Mouse (Mus musculus): ENCODE measurements around the gene Stxbp5.
"Not testable (repeated sequence)": the region's sequence is repeated elsewhere in the genome, so short reads cannot be mapped to it uniquely, and the experiment has no call there.

Stxbp5 gene

DNA sequence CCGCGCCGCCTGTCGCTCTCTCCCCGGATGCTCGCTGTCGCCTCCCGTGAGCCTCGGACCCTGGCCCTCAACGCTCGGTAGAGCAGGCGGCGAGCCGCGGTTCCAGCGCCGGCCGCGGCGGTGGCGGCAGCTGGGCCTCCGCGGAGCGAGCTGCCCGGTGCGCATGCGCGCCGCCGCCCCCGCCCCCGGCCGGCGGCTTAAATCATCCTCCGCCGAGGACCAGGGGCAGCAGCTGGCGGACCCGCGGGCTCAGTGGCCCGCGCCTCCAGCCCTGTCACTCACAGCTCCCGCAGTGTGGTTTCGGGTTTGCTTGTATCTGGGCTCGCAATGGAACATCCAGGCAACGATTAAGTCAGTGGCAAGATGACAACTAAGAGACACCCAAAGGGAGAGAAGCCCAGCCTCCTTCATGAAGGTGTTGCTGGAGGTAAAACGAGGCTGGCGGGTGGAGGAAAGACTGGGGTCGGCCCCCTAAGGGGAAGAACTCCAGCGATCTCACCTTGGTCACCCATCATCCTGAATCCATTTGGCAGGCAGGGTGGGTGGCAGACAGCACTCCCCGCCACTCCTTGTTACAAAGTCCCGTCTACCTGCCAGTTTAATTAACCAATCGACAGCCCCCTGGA lies at the start of gene Stxbp5:
Gene Stxbp5, minus strand, starts transcription at position 9 of the 626 bp plus-strand sequence.
- DNase-seq = peak; percentile 77

DNA sequence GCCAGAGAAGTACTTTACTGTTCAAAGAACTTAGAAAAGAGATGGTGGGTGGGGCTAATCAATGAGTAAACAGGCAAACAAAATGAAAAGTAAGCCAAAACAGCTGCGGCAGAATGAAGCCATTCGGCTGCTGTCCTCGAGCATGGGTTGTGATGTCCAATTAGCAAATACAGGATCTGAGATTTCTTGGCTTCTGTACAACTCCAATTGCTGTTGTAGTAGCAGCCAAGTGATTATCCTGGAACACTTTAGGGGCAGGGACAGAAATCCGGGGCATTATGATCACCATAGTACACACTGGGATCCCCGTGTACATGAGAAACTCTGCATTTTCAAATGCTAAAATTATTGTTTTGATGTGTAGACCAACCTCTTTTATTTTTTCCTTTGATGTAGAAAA lies 11.5 kb upstream of the Stxbp5 start:
- DNase-seq = no peak

DNA sequence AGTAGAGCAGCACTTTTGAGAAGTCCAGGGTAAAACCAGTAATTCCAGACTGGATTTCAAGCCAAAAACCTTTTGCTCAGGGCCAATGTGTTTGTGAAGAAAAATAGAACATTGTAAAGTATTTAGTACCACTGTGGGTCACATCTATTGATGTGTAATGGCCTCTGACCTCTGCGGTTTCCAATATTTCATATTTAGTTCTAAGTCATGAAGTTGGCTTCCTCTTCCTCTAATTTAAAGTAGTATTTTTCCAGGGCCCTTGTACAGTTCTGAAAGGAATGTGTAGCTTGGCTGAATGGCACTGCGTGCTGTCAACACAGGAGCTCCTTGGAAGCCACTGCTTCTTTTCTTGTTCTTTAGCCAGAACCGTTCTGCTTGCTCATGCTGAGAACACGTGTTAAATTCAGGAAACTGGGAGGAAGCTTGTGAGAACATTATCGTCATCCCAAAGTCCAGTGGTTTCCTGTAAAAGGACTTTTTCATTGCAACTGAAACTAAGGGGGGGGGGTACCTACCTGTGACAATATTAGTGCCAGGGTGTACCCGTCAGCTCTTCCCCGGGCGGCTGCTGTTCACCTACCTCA lies 7.1 kb upstream of the Stxbp5 start:
- no peak for DNase-seq

DNA sequence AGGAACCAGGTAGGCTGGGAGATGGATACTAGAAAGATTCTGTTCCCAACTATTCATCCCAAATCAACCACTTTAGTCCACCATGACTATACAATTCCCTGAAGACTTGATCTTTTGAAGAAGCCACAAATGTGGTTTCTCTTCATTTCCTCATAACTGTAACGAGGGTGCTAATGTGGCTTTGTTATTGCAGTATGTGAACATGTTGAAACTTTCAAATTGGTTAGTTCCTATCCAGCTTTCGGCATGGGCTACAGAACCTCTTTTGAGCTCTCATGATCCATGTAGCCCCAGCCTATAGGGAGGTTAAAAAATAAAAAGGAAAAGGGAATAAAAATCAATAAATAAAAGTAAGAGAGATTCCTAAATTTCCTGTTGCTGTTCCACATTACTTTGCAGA lies 6.6 kb upstream of the Stxbp5 start:
- DNase-seq = no peak

DNA sequence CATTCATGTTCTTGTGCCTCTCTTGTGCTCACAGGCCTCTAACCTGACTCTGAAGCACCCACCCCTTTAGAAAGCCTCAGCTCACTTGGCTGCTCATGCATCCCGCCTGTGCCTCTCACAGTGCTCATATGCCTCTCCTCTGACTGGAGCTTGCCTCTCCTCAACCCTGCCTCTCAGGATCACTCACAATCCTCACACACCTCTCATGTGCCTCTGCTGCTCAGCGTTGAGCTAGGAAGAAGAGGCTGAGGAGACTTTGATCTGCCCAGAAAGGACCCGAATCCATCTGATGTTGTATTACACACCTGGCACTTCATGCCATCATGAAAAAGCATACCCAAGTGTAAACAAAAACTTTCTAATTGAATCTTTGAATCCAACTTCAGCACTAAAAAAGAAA lies 5.3 kb upstream of the Stxbp5 start:
- no peak for DNase-seq

DNA sequence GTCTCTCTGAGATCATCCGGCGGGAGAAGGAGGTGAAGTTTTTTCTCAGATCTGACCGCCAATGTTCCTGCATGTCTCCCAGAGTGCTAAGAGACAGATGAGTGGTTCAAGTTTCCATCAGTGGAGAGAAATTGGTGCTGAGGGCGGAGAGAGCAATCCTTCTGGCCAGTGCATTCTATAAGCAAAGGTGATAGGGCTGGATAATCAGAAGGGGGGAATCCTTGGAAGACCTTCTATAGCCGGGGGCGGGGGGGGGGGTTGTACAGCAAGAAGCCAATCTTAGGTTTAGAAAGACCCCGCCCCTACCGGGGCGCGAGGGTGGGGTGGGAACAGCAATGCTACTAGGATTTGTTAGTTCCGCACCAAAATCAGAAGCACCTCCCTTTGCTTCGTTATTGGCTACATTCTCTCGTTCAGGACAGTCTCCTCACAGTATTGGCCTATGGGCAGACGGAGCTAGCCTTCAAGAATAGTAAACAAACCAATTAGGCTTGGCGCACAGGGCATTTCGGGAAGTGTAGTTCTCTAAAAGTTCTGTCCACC lies 889 bp upstream of the Stxbp5 start:
- DNase-seq = peak; percentile 62

DNA sequence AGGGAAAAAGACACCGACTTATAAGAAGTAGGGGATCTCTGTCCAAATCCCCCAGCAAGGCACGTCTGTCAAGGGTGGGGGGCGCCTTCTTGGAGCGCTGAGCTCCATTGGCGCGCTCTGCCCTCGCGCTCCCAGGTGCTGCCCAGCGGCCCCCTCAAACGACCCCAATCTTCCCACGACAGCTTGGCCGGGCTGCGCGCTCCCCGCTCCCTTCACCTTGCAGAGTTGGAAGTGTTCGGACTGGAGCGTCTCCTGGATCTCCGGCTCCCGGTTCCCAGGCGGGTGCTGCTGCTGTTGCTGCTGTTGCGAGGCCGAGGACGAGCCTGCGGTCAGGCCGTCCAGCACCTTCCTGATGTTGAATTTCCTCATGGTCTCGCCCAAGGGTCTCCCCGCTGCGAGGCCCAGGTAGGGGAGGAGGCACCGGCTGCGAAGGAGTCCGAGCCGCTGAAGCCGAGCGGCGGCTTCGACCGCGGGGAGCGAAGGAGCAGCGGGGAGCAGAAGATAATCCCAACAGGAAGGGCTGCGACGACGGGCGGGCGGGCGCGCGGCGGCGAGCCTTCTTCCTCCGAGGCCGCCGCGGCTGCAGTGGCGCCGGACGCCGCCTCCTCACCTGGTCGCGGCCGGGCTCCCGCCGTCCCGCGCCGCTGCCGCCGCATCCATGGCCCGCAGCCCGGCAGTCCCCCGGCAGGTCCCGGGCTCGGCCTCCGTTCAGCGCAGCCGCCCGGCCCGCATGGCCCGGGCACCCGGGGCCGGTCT lies 386 bp downstream of the Stxbp5 start:
- peak; percentile 37 for DNase-seq

DNA sequence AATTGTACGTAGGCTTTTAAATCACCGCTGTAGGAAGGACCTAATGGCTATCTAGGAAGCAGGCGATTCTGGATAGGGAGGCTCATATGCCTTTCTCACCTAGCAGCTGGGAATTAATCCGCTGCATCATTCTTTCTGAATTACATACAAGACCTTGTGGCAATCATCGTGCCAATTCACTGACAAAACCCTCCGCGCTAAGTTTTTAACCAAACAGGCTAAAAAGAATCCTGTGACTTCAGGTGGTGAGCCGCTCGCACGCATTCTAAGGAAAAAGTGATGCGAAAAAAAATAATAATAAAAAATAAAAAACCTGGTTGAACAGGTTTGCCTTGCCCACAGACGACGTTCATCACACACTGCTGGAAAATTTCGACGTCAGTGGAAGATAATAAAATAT lies 1.1 kb downstream of the Stxbp5 start:
- no peak for DNase-seq

DNA sequence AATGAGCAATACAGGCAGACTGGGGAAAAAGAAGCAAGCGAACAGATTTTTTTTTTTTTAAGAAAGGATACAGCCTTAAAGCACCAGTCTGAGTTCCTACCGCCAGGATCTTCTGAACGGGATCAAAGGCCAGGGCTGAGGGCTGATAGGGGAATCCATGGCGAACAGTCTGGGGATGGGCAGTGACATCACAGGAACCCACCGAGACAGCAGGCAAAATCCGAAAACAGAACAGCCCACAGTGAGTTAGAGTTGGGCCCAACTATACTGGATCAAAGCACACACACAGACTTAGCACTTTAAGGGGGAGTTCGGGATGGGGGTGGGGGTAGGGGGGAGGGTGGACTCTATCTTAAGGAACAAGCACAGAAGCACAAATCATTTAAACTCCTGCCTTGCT lies 1.8 kb downstream of the Stxbp5 start:
- DNase-seq = no peak

DNA sequence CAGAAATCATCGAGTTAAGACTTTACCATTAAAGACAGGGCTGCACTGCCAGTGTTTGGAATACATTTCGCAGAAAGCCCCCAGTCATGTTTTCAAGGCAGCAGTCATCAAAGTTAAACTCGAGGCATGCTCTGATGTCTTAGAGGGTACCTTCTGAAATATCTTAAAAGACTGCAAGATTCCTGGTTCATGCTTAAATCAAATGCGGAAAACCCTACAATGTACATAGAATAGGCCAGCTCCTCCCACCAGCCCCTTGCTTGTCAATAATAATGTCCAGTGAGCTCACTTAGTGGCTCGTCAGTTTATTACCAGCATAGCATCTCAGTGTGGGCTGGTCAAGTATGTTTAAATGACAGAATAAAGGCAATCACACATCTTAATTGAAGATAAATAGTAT lies 3.0 kb downstream of the Stxbp5 start:
- no peak for DNase-seq

DNA sequence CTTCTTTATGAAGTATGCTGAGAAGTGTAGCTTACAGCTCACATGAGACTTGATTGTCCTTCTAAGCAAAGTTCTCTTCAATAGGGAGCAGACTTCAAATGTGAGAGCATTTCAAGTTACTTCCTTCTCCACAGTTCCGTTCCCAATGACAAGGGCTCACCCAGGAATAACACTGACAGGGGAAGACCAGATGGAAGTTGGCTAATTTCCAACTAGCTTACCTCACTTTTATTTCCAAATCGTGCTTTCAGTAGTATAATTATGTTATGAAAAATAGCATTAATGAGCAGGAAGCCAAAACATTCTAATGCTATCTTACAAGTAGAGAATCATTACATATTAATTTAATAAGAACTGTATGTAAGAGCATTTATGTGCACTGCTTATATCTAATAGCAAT lies 7.3 kb downstream of the Stxbp5 start:
- DNase-seq = no peak

DNA sequence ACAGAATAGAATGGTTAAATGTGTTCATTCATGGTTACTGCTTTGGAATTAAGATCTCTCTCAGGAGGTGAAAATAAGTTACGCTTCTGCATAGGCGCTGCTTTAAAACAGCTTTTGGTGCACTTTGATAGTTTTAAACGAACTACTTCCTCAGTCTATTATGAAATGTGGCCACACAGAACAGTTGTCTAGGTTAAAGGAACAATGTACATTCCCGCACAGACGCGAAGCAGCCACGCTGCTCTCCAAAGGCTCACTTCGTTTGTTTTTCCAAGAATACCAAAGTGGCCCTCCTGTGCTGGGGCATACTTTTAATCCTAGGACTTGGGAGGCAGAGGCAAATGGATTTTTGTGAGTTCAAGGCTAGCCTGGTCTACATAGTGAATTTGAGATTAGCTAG lies 11.2 kb downstream of the Stxbp5 start:
- no peak for DNase-seq

DNA sequence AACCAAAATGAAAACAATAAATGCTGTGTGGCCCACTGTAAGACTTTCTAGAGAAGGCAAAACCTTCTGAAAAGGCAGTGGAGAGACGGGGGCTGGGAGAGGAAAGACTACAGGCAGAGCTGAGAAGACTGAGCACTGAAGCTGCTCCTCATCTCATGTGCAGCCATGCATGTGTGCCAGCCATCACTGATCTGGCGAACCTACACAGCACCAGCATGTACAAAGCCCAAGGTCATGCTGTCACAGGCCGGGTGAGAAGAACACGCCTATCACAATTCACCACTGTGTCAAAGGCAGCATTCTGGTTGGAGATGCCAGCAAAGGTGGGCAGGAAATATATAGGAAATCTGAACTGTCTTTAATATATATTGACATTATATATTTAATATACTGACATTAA lies 12.2 kb downstream of the Stxbp5 start:
- no peak for DNase-seq

DNA sequence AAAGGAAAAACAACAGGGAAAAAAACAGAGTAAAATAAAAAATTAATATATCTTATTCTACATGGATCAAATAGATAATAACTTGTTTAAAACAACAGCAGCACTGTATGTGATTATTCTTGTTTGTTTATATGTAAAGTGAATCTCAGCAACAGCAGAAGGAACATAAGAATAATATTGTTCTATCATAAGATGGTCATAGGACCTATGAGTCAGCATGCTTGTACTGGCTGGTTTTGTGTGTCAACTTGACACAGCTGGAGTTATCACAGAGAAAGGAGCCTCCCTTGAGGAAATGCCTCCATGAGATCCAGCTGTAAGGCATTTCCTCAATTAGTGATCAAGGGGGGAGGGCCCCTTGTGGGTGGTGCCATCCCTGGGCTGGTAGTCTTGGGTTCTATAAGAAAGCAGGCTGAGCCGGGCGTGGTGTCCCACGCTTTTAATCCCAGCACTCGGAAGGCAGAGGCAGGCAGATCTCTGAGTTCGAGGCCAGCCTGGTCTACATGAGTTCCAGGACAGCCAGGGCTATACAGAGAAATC lies 19.0 kb downstream of the Stxbp5 start:
- not testable (repeated sequence) for DNase-seq

DNA sequence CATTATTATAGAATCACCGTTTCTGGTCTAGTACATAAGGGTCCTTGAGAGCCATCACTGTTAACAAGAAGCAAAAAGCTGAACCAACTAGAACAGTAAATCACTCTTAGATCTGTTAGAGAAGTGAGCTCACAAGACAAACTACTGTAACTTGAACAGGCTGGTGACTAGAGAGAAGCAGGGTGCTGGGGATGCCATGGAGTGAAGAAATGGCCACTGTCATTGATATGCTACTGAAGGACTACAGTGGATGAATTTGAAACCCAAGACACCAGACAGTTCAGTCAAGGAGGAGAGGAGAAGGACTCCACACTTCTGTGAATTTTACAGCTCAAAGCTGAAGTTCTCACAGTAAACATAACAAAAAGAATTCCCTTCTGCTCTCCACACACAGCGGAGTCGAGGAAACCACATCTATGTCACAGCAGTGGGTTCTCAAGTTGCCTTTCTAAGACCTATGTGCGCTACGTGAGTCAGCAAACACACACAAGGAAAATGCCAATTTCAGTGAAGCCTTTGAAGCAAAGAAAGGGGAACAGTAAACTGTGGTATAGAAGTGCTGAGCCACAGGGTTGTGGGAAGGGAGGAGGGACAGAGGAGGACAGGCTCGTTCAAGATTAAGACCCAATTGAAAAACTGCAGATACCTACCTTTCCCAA lies 20.7 kb downstream of the Stxbp5 start:
- DNase-seq = no peak

DNA sequence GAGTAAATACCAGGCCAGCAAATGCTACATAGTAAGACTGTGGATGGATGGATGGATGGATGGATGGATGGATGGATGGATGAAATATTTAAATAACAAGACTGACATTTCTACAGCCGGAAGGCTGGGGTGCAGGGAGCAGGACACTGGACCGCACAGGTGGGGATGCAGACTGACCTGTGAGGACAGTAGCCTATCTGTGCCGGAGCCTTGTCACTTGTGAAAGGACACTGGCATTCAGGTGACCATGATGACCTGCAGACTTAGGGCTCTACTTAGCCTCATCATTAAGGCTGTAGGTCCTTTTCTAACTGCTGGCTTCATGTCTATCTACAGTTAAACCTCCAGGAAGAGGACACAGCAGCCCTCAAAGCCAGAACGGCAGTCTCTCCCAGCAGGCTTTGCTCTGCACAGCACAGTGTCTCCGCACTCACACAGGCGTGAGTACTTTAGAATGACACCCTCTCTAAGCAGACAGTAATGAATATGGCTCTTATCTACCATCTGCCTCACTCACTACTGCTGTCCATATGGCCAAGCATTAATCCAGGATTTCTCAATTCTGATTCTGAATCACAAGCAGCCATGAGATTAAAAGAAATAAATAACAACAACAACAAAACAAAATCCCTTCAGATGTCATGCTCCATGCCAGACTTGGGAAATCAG lies 21.9 kb downstream of the Stxbp5 start:
- DNase-seq = no peak

DNA sequence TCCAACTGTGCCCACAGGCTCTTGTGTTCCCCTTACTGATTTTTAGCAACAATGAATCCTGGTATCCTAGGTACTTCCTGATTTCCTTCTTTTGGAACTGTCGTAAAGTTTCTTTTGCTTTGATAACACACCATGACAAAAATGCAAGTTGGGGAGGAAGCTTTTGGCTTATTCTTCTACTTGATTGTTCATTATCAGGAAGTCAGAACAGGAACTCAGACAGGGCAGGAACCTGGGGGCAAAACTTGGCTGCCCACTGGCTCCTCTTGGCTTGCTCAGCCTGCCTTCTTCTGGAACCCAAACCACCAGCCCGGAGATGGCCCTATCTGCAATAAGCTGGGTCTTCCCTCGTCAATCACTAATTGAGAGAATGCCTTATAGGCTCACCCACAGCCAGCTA lies 25.0 kb downstream of the Stxbp5 start:
- no peak for DNase-seq

DNA sequence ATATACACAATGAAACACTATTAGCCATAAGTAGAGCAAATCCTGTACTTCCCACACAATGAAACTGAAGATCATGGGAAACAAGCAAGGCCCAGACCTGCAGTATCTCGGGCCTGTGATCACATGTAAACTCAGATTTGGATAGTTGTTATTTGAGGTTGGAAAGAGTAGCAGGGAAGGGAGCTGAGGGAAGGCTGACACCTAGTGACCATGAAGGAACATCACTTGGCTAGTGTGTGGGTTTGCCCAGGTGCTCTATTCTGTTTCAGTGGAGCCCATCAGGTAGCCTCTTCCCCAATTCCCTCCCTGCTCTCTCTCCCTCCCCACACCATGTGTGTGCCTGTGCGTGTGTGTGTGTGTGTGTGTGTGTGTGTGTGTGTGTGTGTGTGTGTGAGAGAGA lies 28.7 kb downstream of the Stxbp5 start:
- DNase-seq = no peak

DNA sequence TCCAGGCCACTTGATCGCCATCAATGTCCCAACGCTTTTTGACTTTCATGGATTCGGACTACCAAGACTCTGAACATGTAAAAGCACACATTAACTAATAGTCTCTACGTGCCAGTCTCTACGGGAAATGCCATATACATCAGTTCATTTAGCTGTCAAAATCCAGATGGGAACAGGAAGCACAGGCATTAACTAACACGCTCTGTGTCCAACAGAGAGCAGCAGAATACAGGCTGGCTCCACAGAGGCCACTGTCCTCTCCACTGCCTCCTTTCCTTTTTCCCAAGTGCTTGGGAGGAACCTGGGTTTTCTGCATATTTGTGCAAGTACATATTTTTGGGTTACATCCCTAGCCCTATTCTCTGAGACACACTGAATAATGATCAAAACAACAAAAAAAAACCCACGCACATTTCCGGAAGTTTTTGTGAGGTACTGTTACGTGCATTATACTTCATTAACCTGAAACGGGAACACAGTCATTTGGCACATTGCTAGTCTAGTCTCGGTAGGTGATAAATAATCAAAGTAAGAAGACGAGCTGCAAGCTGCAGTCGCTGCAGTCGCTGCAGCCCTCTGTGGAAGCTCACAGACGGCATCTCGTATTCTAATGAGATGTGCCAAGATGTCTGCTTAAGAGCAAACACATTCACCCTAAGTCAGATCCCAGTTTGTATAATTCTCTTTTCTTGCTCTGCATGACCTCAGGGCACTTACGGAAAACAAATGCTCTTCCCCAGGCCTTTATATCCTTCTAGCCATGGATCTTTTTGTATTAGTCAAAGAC lies 33.9 kb downstream of the Stxbp5 start:
- DNase-seq = no peak

DNA sequence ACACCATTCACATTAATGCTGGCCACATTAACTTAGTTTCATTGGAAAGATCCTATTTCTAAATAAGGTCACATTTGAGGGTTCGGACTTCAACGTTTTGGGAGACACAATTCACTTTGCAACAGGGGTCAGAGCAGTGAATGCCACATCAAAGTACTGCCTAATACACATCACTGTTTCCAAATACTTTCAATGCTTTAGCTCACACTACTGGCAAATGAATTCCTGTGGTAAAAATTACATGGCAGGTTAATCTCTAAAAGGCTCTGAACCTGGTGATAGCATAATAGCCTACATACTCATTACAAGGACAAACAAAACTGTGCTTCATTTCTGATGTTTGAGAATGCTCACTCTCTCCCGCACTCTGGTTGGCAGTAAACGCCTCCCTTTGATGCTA lies 40.9 kb downstream of the Stxbp5 start:
- DNase-seq = no peak

DNA sequence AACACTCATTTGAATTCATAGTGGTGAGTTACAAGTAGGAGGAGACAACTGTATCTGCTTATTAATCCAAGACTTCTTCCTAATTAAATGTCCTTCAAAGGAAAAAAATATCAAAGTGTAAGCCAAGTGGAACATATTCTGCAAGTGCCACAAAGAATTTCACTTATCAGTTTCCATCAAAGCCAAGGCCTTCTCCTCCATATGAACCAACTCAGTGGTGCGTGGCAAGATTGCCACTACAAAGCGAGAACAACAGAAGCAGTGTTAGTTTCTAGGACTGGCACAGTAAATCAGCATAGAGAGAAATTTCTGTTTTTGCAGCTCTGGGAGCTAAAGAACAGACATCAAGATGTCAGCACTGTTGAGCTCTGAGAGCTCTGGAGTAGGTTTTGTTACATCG lies 41.4 kb downstream of the Stxbp5 start:
- no peak for DNase-seq

DNA sequence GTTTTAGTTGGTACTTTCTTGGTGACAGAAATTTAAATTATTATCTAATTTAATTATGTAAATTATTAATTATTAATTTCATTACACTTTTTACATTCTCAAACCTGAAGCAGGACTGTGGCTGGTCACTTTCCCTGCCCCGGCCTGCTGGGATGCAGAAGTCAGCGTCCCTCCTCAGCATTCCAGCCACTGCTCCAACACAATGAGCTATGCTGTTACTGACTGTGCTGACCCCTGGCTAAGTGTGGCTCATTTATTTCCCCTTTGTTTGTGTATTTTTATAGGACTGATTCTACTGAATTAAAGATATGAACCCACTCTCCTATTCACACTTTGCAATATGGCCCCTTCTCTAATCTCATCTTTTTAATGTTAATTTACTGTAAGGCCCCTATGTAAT lies 43.0 kb downstream of the Stxbp5 start:
- no peak for DNase-seq
